Mouse (Mus musculus): ENCODE measurements around the gene Ppp1r1b. TPM values are rescaled to one million over a fixed set of nuclear protein-coding genes. Genes with fewer than 3 reads are reported as not detected.
A peak's percentile ranks its signal among the peaks of the same experiment; 100 is the strongest.

Ppp1r1b gene
- total and polyA plus RNA-seq, 2 experiments from 2014 or later, result 16.3 to 32.1 TPM

GRCm38 (mm10) chr11:98339071-98339501, 9.1 kb upstream of the Ppp1r1b start:
- Histone ChIP-seq H3K9me3 (replicated peaks; ENCODE audit: control insufficient read depth, low read length) (no peaks in the 10 kb centered on the region), H3K9ac (replicated peaks; ENCODE audit: low read depth, low read length) (peak overlapping the region; percentile 60), H3K4me1 (ENCODE audit: control insufficient read depth, insufficient read depth) (no peaks in the 10 kb centered on the region), H3K4me2 (ENCODE audit: low read depth, low read length) (peak overlapping the region; percentile 99), H3K27me3 (ENCODE audit: control insufficient read depth, insufficient read depth, low read length) (peaks cover 76% of the 10 kb centered on the region), H3K27ac (ENCODE audit: low read depth) (no peak overlapping the region; the same call in 1 of the 2 replicates), H3K36me3 (replicated peaks; ENCODE audit: control insufficient read depth, insufficient read depth, low read length) (no peaks in the 10 kb centered on the region), H3K4me3 (ENCODE audit: low read depth, low read length) (peak overlapping the region; percentile 62)
- TF ChIP-seq EP300 (IDR thresholded peaks at IDR 0.05; ENCODE audit: low read depth), result no peak
- no peak for TF ChIP-seq CTCF (IDR thresholded peaks at IDR 0.05; ENCODE audit: low read depth)
- no peak for DNase-seq (ENCODE audit: low spot score)
- no peak for ATAC-seq (ENCODE audit: insufficient read depth, low read depth)
- WGBS, result 1% methylated on average over 19 of the region's 19 CpGs

GRCm38 (mm10) chr11:98339679-98340287, 8.4 kb upstream of the Ppp1r1b start:
- Histone ChIP-seq H3K4me2 (ENCODE audit: low read depth, low read length) (peak overlapping the region; percentile 99), H3K4me3 (ENCODE audit: low read depth, low read length) (peak overlapping the region; percentile 62), H3K27me3 (ENCODE audit: control insufficient read depth, insufficient read depth, low read length) (peaks cover 69% of the 10 kb centered on the region), H3K9ac (replicated peaks; ENCODE audit: low read depth, low read length) (peak overlapping the region; percentile 60; the same call in 1 of the 2 replicates), H3K27ac (ENCODE audit: low read depth) (no peak overlapping the region), H3K9me3 (replicated peaks; ENCODE audit: control insufficient read depth, low read length) (no peaks in the 10 kb centered on the region), H3K36me3 (replicated peaks; ENCODE audit: control insufficient read depth, insufficient read depth, low read length) (no peaks in the 10 kb centered on the region), H3K4me1 (ENCODE audit: control insufficient read depth, insufficient read depth) (no peaks in the 10 kb centered on the region)
- DNase-seq (ENCODE audit: low spot score), result no peak
- TF ChIP-seq CTCF (IDR thresholded peaks at IDR 0.05; ENCODE audit: low read depth) (no peak), EP300 (IDR thresholded peaks at IDR 0.05; ENCODE audit: low read depth) (no peak)
- 25% methylated on average over 11 of the region's 11 CpGs for WGBS
- no peak for ATAC-seq (ENCODE audit: insufficient read depth, low read depth)

GRCm38 (mm10) chr11:98340597-98340996, 7.6 kb upstream of the Ppp1r1b start:
- Histone ChIP-seq H3K27me3 (ENCODE audit: control insufficient read depth, insufficient read depth, low read length) (peaks cover 61% of the 10 kb centered on the region), H3K9ac (replicated peaks; ENCODE audit: low read depth, low read length) (no peak overlapping the region), H3K4me3 (ENCODE audit: low read depth, low read length) (no peak overlapping the region), H3K4me1 (ENCODE audit: control insufficient read depth, insufficient read depth) (no peaks in the 10 kb centered on the region), H3K27ac (ENCODE audit: low read depth) (no peak overlapping the region), H3K4me2 (ENCODE audit: low read depth, low read length) (no peak overlapping the region), H3K36me3 (replicated peaks; ENCODE audit: control insufficient read depth, insufficient read depth, low read length) (no peaks in the 10 kb centered on the region), H3K9me3 (replicated peaks; ENCODE audit: control insufficient read depth, low read length) (no peaks in the 10 kb centered on the region)
- no peak for TF ChIP-seq CTCF (IDR thresholded peaks at IDR 0.05; ENCODE audit: low read depth)
- TF ChIP-seq EP300 (IDR thresholded peaks at IDR 0.05; ENCODE audit: low read depth), result no peak
- WGBS, result 25% methylated on average over 2 of the region's 4 CpGs
- DNase-seq (ENCODE audit: low spot score) (no peak), ATAC-seq (ENCODE audit: insufficient read depth, low read depth) (no peak)

GRCm38 (mm10) chr11:98341174-98341573, 7.0 kb upstream of the Ppp1r1b start:
- Histone ChIP-seq H3K27me3 (ENCODE audit: control insufficient read depth, insufficient read depth, low read length) (peaks cover 55% of the 10 kb centered on the region), H3K27ac (ENCODE audit: low read depth) (no peak overlapping the region), H3K9ac (replicated peaks; ENCODE audit: low read depth, low read length) (no peak overlapping the region), H3K4me1 (ENCODE audit: control insufficient read depth, insufficient read depth) (no peaks in the 10 kb centered on the region), H3K36me3 (replicated peaks; ENCODE audit: control insufficient read depth, insufficient read depth, low read length) (no peaks in the 10 kb centered on the region), H3K9me3 (replicated peaks; ENCODE audit: control insufficient read depth, low read length) (no peaks in the 10 kb centered on the region), H3K4me2 (ENCODE audit: low read depth, low read length) (no peak overlapping the region), H3K4me3 (ENCODE audit: low read depth, low read length) (no peak overlapping the region)
- WGBS, result 70% methylated on average over 4 of the region's 4 CpGs
- no peak for ATAC-seq (ENCODE audit: insufficient read depth, low read depth)
- TF ChIP-seq CTCF (IDR thresholded peaks at IDR 0.05; ENCODE audit: low read depth), result no peak
- no peak for TF ChIP-seq EP300 (IDR thresholded peaks at IDR 0.05; ENCODE audit: low read depth)
- DNase-seq (ENCODE audit: low spot score), result no peak

- Histone ChIP-seq H3K4me2 (ENCODE audit: low read depth, low read length) (peak overlapping the region; percentile 69), H3K9me3 (replicated peaks; ENCODE audit: control insufficient read depth, low read length) (no peaks in the 10 kb centered on the region), H3K9ac (replicated peaks; ENCODE audit: low read depth, low read length) (no peak overlapping the region), H3K4me1 (ENCODE audit: control insufficient read depth, insufficient read depth) (no peaks in the 10 kb centered on the region), H3K4me3 (ENCODE audit: low read depth, low read length) (peak overlapping the region; percentile 45), H3K36me3 (replicated peaks; ENCODE audit: control insufficient read depth, insufficient read depth, low read length) (no peaks in the 10 kb centered on the region), H3K27me3 (ENCODE audit: control insufficient read depth, insufficient read depth, low read length) (peaks cover 53% of the 10 kb centered on the region), H3K27ac (ENCODE audit: low read depth) (no peak overlapping the region)
- DNase-seq (ENCODE audit: low spot score) (peak; percentile 79), ATAC-seq (ENCODE audit: insufficient read depth, low read depth) (peak; percentile 62)
- WGBS, result 2% methylated on average over 26 of the region's 29 CpGs
- TF ChIP-seq CTCF (IDR thresholded peaks at IDR 0.05; ENCODE audit: low read depth) (peak; percentile 100), EP300 (IDR thresholded peaks at IDR 0.05; ENCODE audit: low read depth) (no peak)
These were observed 5.9 kb upstream of the Ppp1r1b start for GRCm38 (mm10) chr11:98342000-98342945.

All from heart, postnatal 0 days (tissue).